Mouse (Mus musculus) thymus, adult 2 months (tissue): ENCODE results near the gene Cdc42bpg.

Experiments used
- CTCF ChIP-seq: fragments of 200-500 bp; IDR thresholded peaks from 2 replicates; pipeline ENCODE4 v1.5.1; 2012; ENCODE audit warnings: mild to moderate bottlenecking, control low read depth, low read length, moderate library complexity, borderline replicate concordance; ENCODE audit not compliant: control insufficient read depth, poor library complexity, insufficient read depth; ENCODE audit errors: extremely low read depth
- POLR2A ChIP-seq: fragments of 200-500 bp; IDR thresholded peaks from 2 replicates; pipeline ENCODE4 v1.6.1; 2012; ENCODE audit warnings: mild to moderate bottlenecking, low read length, control low read depth, moderate library complexity; ENCODE audit not compliant: control insufficient read depth, poor library complexity, insufficient read depth; ENCODE audit errors: extremely low read depth

- TF ChIP-seq CTCF (no peak), POLR2A (no peak)
Observed at GRCm38 (mm10) chr19:6306137-6306551, at the start of gene Cdc42bpg.
